Mouse (Mus musculus): ENCODE measurements around the gene Crb1.

The Crb1 gene

DNA sequence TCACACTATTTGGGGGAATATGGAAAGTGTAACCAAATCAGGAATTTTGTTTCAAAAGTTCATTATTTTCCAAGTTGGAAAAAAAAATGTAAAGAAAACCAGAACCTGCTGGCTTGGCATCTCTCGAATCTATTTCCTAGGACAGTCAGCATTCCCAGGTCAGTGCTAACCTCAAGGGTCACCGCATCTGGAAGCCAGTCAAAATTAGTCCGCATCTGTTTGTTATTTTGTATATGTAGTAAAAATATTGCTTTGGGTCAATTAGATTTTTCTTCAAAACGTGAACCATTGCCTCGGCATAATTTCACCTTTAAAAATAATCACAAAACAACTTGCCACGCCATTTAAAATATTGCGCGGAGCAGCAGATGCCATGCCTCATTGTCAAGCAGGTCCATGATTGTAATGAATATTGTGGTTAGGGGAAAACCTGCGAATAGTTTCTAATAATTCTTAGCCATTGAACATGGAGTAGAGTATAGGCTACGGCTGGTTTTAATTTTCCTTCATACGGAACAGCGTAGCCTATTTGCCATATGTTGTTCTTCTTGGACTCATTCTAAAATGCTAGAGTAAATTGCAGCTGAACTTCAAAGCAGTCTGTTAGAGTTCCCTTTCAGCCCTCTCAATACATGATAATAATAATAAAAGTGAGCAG is 130.0 kb downstream of the Crb1 start:
- in situ Hi-C loops (cut with MboI; ENCODE audit: low pct_unique_long_range_greater_than_20kb in 1 of 2, low sequenced_read_pairs in 2 of 2, unreplicated experiment in 1 of 2), result no loop called here

DNA sequence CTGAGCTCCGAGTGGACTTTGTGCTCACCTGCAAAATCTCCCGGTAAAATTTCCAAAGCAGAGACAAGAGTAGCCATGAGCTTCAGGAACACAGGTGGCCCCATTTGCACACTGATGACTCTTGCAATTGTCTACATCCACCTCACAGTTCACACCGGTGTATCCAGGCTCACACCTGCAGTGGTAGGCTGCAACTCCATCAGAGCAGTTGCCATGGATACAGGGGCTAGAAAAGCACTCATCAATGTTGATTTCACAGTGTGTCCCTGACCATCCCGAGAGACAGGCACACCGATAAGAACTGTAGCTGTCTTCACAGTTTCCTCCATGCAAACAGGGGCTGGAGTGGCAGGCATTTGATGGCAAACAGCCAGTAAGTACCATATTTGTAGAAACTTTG is 140.1 kb downstream of the Crb1 start:
- in situ Hi-C loops (cut with MboI; ENCODE audit: low pct_unique_long_range_greater_than_20kb in 1 of 2, low sequenced_read_pairs in 2 of 2, unreplicated experiment in 1 of 2), result no loop called here

DNA sequence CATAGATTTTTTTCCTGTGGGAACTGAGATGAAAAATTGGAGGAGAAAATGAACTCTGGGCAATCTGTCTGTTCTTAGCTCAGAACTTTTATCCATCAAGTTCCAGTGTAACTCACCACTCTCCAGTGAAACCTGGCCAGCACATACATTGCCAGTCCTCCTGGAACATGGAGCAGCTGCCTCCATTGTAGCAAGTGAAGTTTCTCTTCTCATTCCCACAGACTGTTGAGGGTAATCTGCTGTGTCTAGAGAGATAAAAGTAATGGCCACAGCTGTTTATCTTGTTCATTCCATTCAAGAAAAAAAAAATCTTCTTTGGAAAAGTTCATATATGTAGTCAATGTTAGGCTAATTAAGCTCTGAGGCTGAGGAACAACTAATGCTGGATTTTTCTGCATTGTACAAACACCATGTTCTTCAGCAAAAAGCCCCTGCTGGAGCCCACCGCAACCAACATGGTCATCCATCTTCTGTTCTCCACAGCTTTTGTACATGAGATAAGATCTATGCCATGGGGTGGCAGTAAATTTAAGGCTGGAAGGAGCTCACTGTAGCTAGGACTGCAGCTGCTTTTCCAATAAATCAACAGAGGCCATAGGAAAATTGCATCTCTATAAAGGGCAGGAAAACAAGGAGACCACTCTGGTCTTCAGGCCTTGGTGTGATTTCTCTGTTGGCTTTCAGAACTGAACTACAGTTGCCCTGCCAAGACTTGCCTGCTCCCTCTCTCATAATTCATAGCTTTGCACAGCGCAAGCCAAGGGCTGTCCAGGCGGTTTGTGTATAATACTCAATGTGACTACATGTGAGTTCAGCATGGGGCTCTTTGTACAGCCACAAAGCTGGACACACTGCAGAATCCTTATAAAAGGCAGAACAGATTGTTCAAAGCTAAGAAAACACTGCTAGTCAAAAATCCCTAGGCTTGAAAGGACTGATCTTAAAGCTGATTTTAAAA is 142.0 kb downstream of the Crb1 start:
- in situ Hi-C loops (cut with MboI; ENCODE audit: low pct_unique_long_range_greater_than_20kb in 1 of 2, low sequenced_read_pairs in 2 of 2, unreplicated experiment in 1 of 2), result no loop called here

DNA sequence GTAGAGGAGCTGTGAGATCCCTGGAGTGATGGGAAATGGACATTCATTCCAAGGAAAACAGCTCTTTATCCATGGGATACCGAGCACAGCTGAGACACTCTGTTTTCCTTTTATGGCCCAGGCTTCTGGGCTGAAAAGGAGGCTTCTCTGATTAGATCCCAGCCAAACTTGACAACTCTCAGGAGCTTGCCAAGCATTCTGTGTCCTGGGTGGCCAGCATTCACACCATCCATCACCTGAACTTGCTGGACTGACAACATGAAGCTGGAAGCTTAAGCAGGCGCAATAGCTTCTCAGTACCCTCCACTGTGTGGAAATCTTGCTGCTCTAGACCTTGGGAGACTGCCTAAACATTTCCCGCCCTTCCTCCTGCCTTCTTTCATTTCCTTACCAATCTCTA is 144.3 kb downstream of the Crb1 start:
- in situ Hi-C loops (cut with MboI; ENCODE audit: low pct_unique_long_range_greater_than_20kb in 1 of 2, low sequenced_read_pairs in 2 of 2, unreplicated experiment in 1 of 2), result no loop called here

DNA sequence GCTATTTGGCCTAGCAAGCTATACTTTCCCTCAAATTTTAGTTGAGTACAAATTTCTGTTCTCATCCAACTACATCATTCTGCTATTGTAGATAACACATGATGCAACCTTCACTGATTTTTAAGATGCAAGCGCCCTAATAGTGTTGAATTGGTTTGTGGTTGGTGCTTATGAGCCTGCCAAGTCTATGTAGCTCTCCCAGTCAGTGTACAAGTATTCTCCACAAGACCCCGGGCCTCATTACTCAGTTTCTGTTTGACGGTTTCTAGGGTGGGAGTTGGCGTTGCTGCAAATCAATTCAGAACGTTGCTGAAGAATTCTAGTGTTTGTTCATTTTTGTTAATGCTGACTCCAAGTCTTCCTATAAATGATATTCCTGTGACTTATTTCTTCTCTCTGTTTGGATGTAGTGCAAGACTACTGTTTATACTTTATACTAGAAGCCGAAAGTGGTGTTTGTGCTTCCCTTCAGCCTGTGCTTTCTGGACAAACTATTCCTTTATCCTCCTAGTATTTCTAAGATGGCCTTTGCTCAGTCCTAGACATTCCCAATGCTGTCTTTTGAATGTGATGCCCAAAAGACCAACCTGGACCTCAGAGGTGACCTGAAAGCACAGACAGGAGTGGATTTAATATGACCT is 152.5 kb downstream of the Crb1 start:
- in situ Hi-C loops (cut with MboI; ENCODE audit: low pct_unique_long_range_greater_than_20kb in 1 of 2, low sequenced_read_pairs in 2 of 2, unreplicated experiment in 1 of 2), result no loop called here

DNA sequence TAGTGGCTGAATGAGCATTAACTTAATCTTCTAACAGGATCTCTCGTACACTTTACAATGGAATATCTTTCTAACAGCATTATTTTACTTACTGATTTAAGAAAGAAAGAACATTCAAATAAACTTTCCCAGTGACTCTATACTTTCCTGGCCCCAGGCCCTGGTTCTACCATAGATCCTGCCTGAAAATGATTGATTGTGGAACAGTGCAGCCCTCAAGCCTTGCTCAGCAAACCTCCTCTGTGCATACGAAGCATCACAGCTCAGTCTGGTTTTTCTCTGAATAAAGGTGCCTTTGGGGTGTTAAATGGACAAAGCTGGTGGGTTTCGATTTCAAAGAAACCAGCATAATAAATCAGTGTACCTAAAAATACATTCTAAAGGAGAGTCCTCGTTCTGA is 153.1 kb downstream of the Crb1 start:
- in situ Hi-C loops (cut with MboI; ENCODE audit: low pct_unique_long_range_greater_than_20kb in 1 of 2, low sequenced_read_pairs in 2 of 2, unreplicated experiment in 1 of 2), result no loop called here

DNA sequence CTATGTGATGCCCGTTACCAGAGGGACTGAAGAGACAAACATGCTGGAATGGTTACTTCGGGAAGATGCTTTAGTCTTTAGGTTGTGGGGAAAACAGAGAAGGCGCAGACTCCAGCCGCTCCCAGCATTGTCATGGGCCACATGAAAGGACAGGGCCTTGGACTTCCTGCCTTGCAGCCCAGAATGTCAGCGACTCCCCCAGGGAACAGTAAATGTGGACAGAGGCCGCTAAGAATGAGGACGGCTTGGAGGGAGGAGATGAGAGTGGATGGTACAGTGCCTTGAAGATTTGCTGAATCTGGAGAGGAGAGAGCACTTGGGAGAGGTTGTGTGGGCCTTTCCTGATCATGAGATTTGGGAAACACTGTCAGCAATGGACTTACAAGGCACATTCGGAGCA is 161.6 kb downstream of the Crb1 start:
- in situ Hi-C loops (cut with MboI; ENCODE audit: low pct_unique_long_range_greater_than_20kb in 1 of 2, low sequenced_read_pairs in 2 of 2, unreplicated experiment in 1 of 2), result no loop called here

DNA sequence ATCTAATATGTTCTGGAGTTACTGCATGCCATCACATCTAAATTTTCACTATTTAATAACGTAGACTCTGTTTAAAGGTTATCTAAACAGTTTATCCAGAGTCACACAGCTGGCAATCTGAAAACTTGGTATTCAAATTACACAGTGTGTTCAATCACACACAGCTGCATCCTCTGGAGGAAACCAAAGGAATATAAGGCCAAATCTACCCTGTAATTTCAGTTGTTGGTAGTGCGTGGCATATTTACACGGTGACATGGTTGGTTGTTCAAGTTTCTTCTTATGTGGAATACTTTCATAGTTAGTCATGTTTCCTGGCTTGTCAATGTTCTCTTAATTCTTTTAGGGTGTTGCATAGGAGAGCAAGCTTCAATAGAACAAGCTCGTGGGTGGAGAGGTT is 166.4 kb downstream of the Crb1 start:
- in situ Hi-C loops (cut with MboI; ENCODE audit: low pct_unique_long_range_greater_than_20kb in 1 of 2, low sequenced_read_pairs in 2 of 2, unreplicated experiment in 1 of 2), result no loop called here

DNA sequence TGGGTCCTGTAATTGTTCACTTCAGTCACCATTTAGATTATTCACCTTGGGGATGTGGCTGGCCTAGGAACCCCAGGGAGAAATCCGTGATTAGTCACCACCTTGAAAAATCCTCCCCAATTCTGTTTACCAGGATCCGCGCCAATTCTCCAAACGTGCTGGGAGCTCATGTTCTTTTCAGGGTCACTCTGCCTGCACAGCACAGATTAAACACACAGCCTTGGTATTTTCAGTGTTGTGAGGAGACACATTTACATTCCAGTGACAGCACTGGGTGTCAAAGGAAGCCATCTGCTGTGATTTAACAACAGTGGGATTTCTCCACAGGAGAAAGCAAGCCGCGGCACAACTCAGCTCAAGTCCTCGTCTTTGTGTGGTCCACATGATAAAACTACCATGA is 167.1 kb downstream of the Crb1 start:
- in situ Hi-C loops (cut with MboI; ENCODE audit: low pct_unique_long_range_greater_than_20kb in 1 of 2, low sequenced_read_pairs in 2 of 2, unreplicated experiment in 1 of 2), result no loop called here

DNA sequence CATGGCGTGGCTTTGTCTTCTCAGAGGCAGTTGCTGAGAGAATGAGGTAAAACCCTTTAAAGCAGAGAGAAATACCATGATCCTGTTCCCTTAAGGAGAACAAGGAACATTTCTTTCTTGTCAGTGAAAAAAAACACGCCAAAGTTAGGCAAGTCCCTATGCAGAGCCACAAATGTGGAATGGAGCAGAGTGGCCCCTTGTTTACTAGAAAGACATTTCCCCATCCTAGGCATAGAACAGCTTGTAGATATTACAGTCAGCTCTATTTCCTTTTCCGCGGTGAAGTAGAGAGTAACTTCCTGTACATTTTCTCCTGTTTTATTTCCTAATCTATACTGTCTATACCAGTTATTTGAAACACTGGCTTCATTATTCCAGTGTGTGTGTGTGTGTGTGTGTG is 170.6 kb downstream of the Crb1 start:
- in situ Hi-C loops (cut with MboI; ENCODE audit: low pct_unique_long_range_greater_than_20kb in 1 of 2, low sequenced_read_pairs in 2 of 2, unreplicated experiment in 1 of 2), result no loop called here

DNA sequence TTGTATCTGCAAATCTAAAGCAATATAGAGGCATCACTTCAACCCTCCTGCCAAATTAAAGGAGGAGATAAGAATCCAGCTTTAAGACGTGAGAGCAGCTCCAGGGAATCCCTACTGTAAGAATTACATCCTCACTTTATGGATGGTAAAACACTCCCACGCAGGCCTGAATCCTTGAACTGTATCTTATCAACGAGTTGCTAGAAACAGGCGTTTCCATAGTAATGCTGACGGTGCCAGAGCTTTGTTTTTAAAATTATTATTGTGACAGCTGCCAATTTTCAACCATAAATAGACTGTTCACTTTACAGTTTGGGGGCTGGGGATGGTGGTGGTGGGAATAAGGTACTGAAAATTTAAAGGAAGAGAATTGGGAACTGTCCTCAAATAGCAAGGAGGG is 173.9 kb downstream of the Crb1 start:
- in situ Hi-C loops (cut with MboI; ENCODE audit: low pct_unique_long_range_greater_than_20kb in 1 of 2, low sequenced_read_pairs in 2 of 2, unreplicated experiment in 1 of 2), result no loop called here

DNA sequence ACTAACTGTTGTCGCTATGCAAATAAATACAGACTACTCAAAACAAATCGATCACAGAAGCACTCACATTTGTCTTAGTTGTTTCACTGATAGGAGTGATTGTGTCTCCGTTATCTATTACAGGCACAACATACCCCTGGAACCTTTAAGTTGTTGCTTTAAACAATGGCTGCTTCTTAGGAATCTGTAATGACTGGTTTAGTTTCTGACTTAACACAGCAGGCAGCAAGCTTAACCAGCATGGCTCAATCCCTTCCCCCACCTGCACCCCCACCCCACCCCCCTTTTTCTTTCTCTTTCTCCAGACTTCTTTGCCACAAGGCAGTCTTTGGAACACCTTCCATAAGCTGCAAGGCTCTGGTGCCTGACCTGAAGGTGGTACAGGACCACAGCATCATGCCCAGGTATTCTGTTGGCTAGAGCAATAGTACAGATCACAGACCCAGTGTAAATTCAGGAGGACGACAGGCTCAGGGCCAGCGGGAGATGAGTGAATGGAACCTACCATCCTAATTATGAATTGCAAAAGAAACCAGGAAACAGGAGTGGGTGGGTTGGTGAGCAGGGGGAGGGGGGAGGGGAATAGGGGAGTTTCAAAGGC is 182.4 kb downstream of the Crb1 start:
- in situ Hi-C loops (cut with MboI; ENCODE audit: low pct_unique_long_range_greater_than_20kb in 1 of 2, low sequenced_read_pairs in 2 of 2, unreplicated experiment in 1 of 2), result no loop called here

DNA sequence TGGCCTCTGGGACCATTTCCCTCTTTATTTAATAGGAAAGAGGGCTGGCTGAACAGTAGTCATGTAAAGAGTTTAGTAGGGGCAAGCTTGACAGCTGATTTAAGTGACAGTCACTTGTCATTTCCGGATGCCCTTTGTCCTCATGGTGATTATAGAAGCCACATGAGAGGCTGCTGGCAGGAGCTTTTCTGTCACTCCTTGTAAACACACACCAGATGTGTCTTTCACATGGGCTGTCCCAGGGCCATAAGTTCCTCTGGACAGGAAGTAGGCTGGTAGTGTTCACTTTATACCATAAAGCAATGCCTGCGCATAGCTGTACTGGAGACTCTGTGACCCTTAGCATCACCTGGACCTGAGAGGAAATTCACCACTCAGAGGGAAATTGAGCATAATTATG is 182.9 kb downstream of the Crb1 start:
- in situ Hi-C loops (cut with MboI; ENCODE audit: low pct_unique_long_range_greater_than_20kb in 1 of 2, low sequenced_read_pairs in 2 of 2, unreplicated experiment in 1 of 2), result no loop called here

DNA sequence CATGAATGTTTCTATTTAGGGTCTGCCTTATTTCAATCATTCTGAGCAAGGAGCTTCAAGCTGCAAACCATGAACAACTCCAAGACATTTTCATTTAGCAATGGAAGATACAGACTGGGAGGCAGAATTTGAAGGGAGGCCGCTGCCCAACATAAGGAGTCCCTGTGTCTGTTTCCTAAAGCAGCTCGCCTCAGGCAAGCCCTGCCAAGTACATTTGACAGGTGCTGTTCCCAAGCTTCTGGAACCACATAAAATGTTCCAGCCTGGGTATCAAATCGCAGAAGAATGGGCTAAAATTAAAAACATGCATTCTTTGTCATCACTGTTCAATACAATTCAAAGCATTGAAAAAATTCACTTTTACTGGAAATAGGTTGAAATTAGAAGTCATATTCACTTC is 184.3 kb downstream of the Crb1 start:
- in situ Hi-C loops (cut with MboI; ENCODE audit: low pct_unique_long_range_greater_than_20kb in 1 of 2, low sequenced_read_pairs in 2 of 2, unreplicated experiment in 1 of 2), result no loop called here

DNA sequence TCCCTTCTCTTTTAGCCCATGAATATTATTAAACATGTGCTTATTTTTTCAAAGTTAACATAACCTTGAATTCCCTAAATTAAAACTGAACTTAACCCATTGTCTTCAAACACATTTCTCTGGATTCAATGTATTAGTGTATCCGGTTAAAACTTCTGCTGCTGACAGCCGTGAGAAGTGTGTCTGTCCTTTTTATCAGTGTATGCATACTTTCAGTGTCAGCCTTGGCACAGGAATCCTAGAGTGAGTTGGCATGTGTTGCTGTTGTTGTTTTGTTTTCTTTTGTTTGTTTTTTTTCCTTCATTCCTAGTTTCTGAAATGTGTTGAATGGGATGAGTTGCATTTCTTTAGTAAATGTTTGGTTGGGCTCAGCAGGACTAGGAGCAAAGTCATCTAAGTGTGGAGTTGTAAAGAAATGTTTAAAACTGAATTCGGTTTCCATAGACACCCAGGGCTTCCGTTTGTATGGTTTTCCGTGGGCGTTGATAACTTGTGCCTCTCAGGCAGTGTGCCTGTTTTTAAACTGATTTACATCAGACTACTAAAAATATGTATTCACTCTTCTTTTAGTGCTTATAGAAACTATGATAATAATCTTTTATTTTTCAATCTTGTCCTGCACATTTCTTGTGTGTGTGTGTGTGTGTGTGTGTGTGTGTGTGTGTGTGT is 196.3 kb downstream of the Crb1 start:
- in situ Hi-C loops (cut with MboI; ENCODE audit: low pct_unique_long_range_greater_than_20kb in 1 of 2, low sequenced_read_pairs in 2 of 2, unreplicated experiment in 1 of 2), result no loop called here

DNA sequence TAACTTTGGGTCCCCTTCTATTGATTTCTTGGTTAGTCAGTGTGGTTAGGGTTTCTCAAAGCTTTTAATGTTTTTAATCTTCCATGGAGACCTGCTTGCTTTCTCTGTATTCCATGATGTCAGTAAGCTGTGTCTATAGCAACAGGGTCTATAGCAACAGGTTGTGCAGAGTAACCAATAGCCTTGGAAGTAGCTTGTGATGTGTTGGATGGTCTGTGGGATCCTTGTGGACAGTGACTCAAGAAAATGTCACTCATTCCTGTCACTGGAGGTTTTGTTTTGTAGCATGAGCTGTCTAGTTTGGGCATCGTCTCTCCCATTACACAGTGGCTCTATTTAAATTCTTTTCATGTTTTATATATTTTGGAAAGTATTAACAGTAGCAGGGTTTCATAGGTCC is 197.2 kb downstream of the Crb1 start:
- in situ Hi-C loops (cut with MboI; ENCODE audit: low pct_unique_long_range_greater_than_20kb in 1 of 2, low sequenced_read_pairs in 2 of 2, unreplicated experiment in 1 of 2), result no loop called here

DNA sequence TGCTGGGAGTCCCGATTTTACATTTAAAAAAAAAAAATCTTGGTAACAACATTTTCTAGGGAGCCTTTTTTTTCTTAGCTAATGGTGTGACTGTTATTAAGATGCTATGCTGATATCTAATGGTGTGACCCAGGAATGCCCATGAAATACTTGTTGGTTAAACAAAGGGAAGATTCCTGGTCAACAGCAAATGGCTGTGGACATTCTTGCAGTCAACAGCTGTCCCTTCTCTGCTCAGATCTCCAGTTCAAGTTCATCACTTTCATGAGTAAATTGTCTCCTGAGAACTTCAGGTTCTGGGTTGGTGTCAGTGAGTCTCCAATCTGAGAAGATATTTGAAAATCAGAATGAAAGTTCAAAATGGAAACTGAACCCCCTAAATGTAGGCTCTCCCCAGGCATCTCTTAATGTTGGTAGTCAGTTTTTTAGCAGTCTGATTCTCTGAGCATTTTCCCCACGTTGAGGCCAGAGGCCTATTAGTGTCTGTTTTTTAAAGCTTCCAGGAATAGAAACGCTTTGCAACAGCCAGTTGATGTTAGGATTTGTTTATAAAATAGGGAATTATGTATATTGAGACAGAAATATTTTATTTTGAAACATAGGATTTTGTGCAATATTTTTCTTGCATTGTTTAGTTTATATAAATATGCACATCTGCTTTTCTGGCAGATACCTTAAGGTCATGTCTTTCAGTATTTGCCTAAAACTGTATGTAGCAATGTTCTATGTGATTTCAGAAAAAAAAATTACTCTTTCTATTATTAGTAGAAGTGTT is 202.7 kb downstream of the Crb1 start:
- in situ Hi-C loops (cut with MboI; ENCODE audit: low pct_unique_long_range_greater_than_20kb in 1 of 2, low sequenced_read_pairs in 2 of 2, unreplicated experiment in 1 of 2), result loop anchor here (25.0 kb wide), 1 partner anchor 337 kb away; the partner anchor contains the start of gene Lhx9 (in 2 of the 2)

DNA sequence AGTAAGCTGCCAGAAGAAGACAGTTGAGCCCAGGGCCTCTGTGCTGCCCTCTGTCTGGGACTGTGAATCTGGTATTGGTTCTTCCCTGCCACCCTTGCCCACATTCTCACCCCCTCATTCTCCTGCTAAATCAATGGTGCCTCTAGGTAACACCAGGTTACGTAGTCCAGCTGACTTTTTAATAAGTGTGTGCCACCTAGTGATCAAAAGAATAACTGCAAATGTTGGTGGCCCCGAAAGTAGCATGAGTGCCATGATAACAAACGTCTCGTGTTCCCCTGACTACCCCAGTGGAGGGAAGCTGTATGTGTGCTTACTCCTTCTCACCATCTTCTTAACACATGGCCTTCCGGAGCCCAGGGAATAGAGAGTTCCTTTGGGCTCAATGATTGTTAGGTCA is 214.1 kb downstream of the Crb1 start:
- in situ Hi-C loops (cut with MboI; ENCODE audit: low pct_unique_long_range_greater_than_20kb in 1 of 2, low sequenced_read_pairs in 2 of 2, unreplicated experiment in 1 of 2), result loop anchor here (25.0 kb wide), 1 partner anchor 326 kb away; the partner anchor contains the start of gene Lhx9 (in 2 of the 2)

All from mouse embryonic stem cell (cell line).